ENCODE assay signal across 8 mouse cellular contexts in the genomic region with DNA sequence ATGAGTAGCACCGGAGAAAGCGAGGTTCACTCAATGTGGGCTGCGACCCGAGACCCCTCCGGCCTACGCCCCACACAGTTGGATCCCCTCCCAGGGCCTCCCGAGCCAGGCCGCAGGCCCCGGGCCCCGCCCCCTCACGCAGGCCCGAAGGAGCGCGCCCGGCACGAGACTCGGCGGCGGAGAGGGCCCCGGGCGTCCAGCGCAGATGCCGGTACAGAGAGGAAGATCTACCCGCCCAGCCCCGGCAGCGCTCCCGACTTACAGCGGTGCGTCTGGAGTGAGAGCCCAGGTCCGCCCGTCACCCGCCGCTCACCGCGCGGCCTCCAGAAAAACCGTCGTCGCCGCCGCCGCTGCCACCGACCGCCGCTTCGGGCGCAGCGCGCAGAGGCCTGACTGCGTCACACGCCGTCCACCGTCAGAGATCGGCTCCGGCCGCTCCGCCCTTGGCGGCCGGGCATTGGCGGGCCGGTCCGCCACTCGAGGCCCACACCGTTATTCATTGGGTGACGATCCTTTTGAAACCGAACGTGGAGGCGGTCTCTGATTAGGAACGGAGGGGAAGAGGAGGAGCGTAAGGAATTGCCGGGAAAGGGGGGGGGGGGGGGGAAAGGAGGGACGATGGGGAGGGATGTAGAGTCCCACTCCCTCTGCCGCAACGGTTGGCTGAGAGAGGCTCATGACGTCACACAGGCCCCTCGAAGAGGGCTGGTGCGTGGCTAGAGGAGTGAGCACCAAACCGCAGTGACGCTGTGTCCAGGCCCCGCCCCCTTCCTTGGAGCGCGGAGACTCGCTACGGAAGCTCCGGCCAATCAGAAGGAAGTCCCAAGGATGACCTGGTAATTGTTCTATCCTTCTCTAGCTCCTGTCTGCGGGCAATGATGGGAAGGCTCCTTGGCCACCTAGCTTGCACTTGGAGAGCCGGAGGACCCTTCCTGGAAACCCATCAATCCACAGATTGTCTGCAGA. TPM values are rescaled to one million over a fixed set of nuclear protein-coding genes. Genes with fewer than 3 reads are reported as not detected.
DNase-seq lines count a peak whose midpoint lies in the region; ATAC-seq and TF ChIP-seq lines count a peak whose summit lies in the region.

TSS of gene Nup98 (minus strand) at position 421 of the 966 bp plus-strand sequence.
TSS of gene Pgap2 (plus strand) at position 453 of the 966 bp plus-strand sequence.

- TF ChIP-seq CTCF in E14TG2a.4 (conservative IDR thresholded peaks at IDR 0.05; ENCODE audit: low read length) = no peak
- TF ChIP-seq CTCF in heart, postnatal 0 days (IDR thresholded peaks at IDR 0.05; ENCODE audit: low read depth) = no peak
- 0 out of 2 replicates have a peak, but pooled peaks have one; percentile 7 for TF ChIP-seq CTCF in testis, adult 2 months (IDR thresholded peaks at IDR 0.05; ENCODE audit: control insufficient read depth, insufficient read depth, insufficient replicate concordance, low read depth, low read length)

- TF ChIP-seq EP300 in heart, postnatal 0 days (IDR thresholded peaks at IDR 0.05; ENCODE audit: low read depth) = no peak

- WGBS in forebrain, embryonic 12.5 days = under 1% methylated on average over 79 of the region's 87 CpGs
- WGBS in heart, postnatal 0 days = under 1% methylated on average over 84 of the region's 87 CpGs
- WGBS in liver, embryonic 16.5 days (ENCODE audit: insufficient replicate concordance) = under 1% methylated on average over 84 of the region's 87 CpGs
- under 1% methylated on average over 86 of the region's 87 CpGs for WGBS in neural tube, embryonic 13.5 days

- peak within 1 kb of the TSS; percentile 84 for H3K4me2 ChIP-seq in forebrain, embryonic 12.5 days
- peak within 1 kb of the TSS; percentile 67 for H3K4me2 ChIP-seq in heart, postnatal 0 days (ENCODE audit: low read depth, low read length)
- peak within 1 kb of the TSS; percentile 90 for H3K4me2 ChIP-seq in liver, embryonic 16.5 days (ENCODE audit: low read depth, low read length)
- H3K4me2 ChIP-seq in neural tube, embryonic 13.5 days = peak within 1 kb of the TSS; percentile 91

- DNase-seq in c-Kit-positive CD71-positive TER-119-positive erythroid progenitor cells, embryonic 14.5 days (ENCODE audit: low spot score) = peak; percentile 98
- DNase-seq in heart, postnatal 0 days (ENCODE audit: low spot score) = peak; percentile 96
- DNase-seq in kidney, postnatal 4 days = peak; percentile 100

- H3K9ac ChIP-seq in forebrain, embryonic 12.5 days = peak within 1 kb of the TSS; percentile 87
- peak within 1 kb of the TSS; percentile 65 for H3K9ac ChIP-seq in heart, postnatal 0 days (replicated peaks; ENCODE audit: low read depth, low read length)
- peak within 1 kb of the TSS; percentile 89 for H3K9ac ChIP-seq in liver, embryonic 16.5 days (ENCODE audit: low read depth, low read length)
- H3K9ac ChIP-seq in neural tube, embryonic 13.5 days = peak within 1 kb of the TSS; percentile 88

- peaks cover 49% of the 10 kb centered on the region for H3K4me1 ChIP-seq in E14TG2a.4 (replicated peaks; ENCODE audit: low read depth, low read length)
- H3K4me1 ChIP-seq in forebrain, embryonic 12.5 days = peaks cover 13% of the 10 kb centered on the region
- 0 out of 2 replicates have a peak, but pooled peaks cover 5% of the 10 kb centered on the region for H3K4me1 ChIP-seq in heart, postnatal 0 days (ENCODE audit: control insufficient read depth, insufficient read depth)
- peaks cover 17% of the 10 kb centered on the region for H3K4me1 ChIP-seq in liver, embryonic 16.5 days (ENCODE audit: control insufficient read depth, low read depth, low read length)
- peaks cover 37% of the 10 kb centered on the region for H3K4me1 ChIP-seq in neural tube, embryonic 13.5 days (replicated peaks)
- H3K4me1 ChIP-seq in testis, adult 2 months (ENCODE audit: control insufficient read depth, insufficient read depth, low read length) = no peaks in the 10 kb centered on the region

- ATAC-seq in forebrain, embryonic 12.5 days (ENCODE audit: low FRiP score) = peak; percentile 98
- peak; percentile 97 for ATAC-seq in heart, postnatal 0 days (ENCODE audit: insufficient read depth, low read depth)
- ATAC-seq in liver, embryonic 16.5 days (ENCODE audit: low read depth) = peak; percentile 94
- ATAC-seq in neural tube, embryonic 13.5 days (ENCODE audit: low read depth) = peak; percentile 98

- no peaks in the 10 kb centered on the region for H3K27me3 ChIP-seq in E14TG2a.4 (ENCODE audit: insufficient read depth, low read length)
- H3K27me3 ChIP-seq in forebrain, embryonic 12.5 days = no peaks in the 10 kb centered on the region
- no peaks in the 10 kb centered on the region for H3K27me3 ChIP-seq in heart, postnatal 0 days (ENCODE audit: control insufficient read depth, insufficient read depth, low read length)
- no peaks in the 10 kb centered on the region for H3K27me3 ChIP-seq in liver, embryonic 16.5 days (ENCODE audit: control insufficient read depth, insufficient read depth, low read depth, low read length)
- no peaks in the 10 kb centered on the region for H3K27me3 ChIP-seq in neural tube, embryonic 13.5 days
- no peaks in the 10 kb centered on the region for H3K27me3 ChIP-seq in testis, adult 2 months (ENCODE audit: control insufficient read depth, insufficient read depth, low read length)

- H3K9me3 ChIP-seq in E14TG2a.4 (ENCODE audit: low read length) = no peaks in the 10 kb centered on the region
- H3K9me3 ChIP-seq in forebrain, embryonic 12.5 days = no peaks in the 10 kb centered on the region
- H3K9me3 ChIP-seq in heart, postnatal 0 days (replicated peaks; ENCODE audit: control insufficient read depth, low read length) = no peaks in the 10 kb centered on the region
- H3K9me3 ChIP-seq in liver, embryonic 16.5 days (replicated peaks; ENCODE audit: control insufficient read depth, low read length) = no peaks in the 10 kb centered on the region
- no peaks in the 10 kb centered on the region for H3K9me3 ChIP-seq in neural tube, embryonic 13.5 days

- peak; percentile 80 for TF ChIP-seq POLR2A in testis, adult 2 months (IDR thresholded peaks at IDR 0.05; ENCODE audit: control insufficient read depth, low read depth, low read length)

- peak within 1 kb of the TSS; percentile 94 for H3K27ac ChIP-seq in forebrain, embryonic 12.5 days
- H3K27ac ChIP-seq in heart, postnatal 0 days (ENCODE audit: low read depth) = peak within 1 kb of the TSS; percentile 95
- H3K27ac ChIP-seq in liver, embryonic 16.5 days (ENCODE audit: low read length) = peak within 1 kb of the TSS; percentile 90
- peak within 1 kb of the TSS; percentile 96 for H3K27ac ChIP-seq in neural tube, embryonic 13.5 days (replicated peaks)
- H3K27ac ChIP-seq in testis, adult 2 months (ENCODE audit: control insufficient read depth, insufficient read depth, low read depth, low read length) = peak within 1 kb of the TSS; percentile 96

- H3K4me3 ChIP-seq in E14TG2a.4 (replicated peaks; ENCODE audit: low read length) = peak within 1 kb of the TSS; percentile 93
- peak within 1 kb of the TSS; percentile 86 for H3K4me3 ChIP-seq in forebrain, embryonic 12.5 days (replicated peaks)
- peak within 1 kb of the TSS; percentile 85 for H3K4me3 ChIP-seq in heart, postnatal 0 days (ENCODE audit: low read depth, low read length)
- peak within 1 kb of the TSS; percentile 76 for H3K4me3 ChIP-seq in liver, embryonic 16.5 days (ENCODE audit: low read depth, low read length)
- H3K4me3 ChIP-seq in neural tube, embryonic 13.5 days = peak within 1 kb of the TSS; percentile 88
- peak within 1 kb of the TSS; percentile 100 for H3K4me3 ChIP-seq in testis, adult 2 months (ENCODE audit: control insufficient read depth, low read depth, low read length)

- H3K36me3 ChIP-seq in E14TG2a.4 (ENCODE audit: insufficient read depth, low read length) = peaks cover 21% of the 10 kb centered on the region
- H3K36me3 ChIP-seq in forebrain, embryonic 12.5 days (replicated peaks) = no peaks in the 10 kb centered on the region
- H3K36me3 ChIP-seq in heart, postnatal 0 days (replicated peaks; ENCODE audit: control insufficient read depth, insufficient read depth, low read length) = no peaks in the 10 kb centered on the region
- no peaks in the 10 kb centered on the region for H3K36me3 ChIP-seq in liver, embryonic 16.5 days (ENCODE audit: control insufficient read depth, insufficient read depth)
- H3K36me3 ChIP-seq in neural tube, embryonic 13.5 days = 0 out of 2 replicates have a peak, but pooled peaks cover 3% of the 10 kb centered on the region
- H3K36me3 ChIP-seq in testis, adult 2 months (ENCODE audit: control insufficient read depth, insufficient read depth, low read length) = no peaks in the 10 kb centered on the region

RNA-seq across cellular contexts. Expression of gene Nup98, which starts in this region (rescaled TPM):
- 45.2 and 46.8 TPM in 2 replicates for polyA plus RNA-seq in forebrain, embryonic 12.5 days (2016; fragmentation: Nextera tagmentation; extraction: Ambion mirVana)
- total RNA-seq in heart, postnatal 0 days (2014; rRNA removed; ENCODE audit: low replicate concordance) = 28.0 and 36.0 TPM in 2 replicates
- polyA plus RNA-seq in heart, postnatal 0 days (2015; fragmentation: Nextera tagmentation; extraction: Ambion mirVana) = 10.6 and 12.2 TPM in 2 replicates
- 14.0 and 14.5 TPM in 2 replicates for polyA plus RNA-seq in liver, embryonic 16.5 days (2015; fragmentation: Nextera tagmentation; extraction: Ambion mirVana)
- polyA plus RNA-seq in neural tube, embryonic 13.5 days (2015; fragmentation: Nextera tagmentation; extraction: Ambion mirVana) = 21.6 and 23.7 TPM in 2 replicates
- polyA plus RNA-seq in testis, adult 2 months (2012; rRNA removed) = 126 and 133 TPM in 2 replicates

RNA-seq across cellular contexts. Expression of gene Pgap2, which starts in this region (rescaled TPM):
- polyA plus RNA-seq in forebrain, embryonic 12.5 days (2016; fragmentation: Nextera tagmentation; extraction: Ambion mirVana) = 54.3 and 59.2 TPM in 2 replicates
- total RNA-seq in heart, postnatal 0 days (2014; rRNA removed; ENCODE audit: low replicate concordance) = 79.5 and 117 TPM in 2 replicates
- polyA plus RNA-seq in heart, postnatal 0 days (2015; fragmentation: Nextera tagmentation; extraction: Ambion mirVana) = 60.9 TPM in 2 replicates
- 24.8 and 25.2 TPM in 2 replicates for polyA plus RNA-seq in liver, embryonic 16.5 days (2015; fragmentation: Nextera tagmentation; extraction: Ambion mirVana)
- 47.5 and 49.6 TPM in 2 replicates for polyA plus RNA-seq in neural tube, embryonic 13.5 days (2015; fragmentation: Nextera tagmentation; extraction: Ambion mirVana)
- 304 and 321 TPM in 2 replicates for polyA plus RNA-seq in testis, adult 2 months (2012; rRNA removed)

Comparison
In these comparisons a context has a peak if more than half of its experiments do, and no peak if none do; other contexts are left out.
1. Peak in every context shown above with its lines: DNase-seq, ATAC-seq, H3K4me3 ChIP-seq and H3K27ac ChIP-seq.